Mouse (Mus musculus): ENCODE results near the gene Tas1r2. TPM values are rescaled to one million over a fixed set of nuclear protein-coding genes. Genes with fewer than 3 reads are reported as not detected.

The Tas1r2 gene
- polyA plus RNA-seq, 1 experiment from 2014 or later = not detected

GRCm38 (mm10) chr4:139710467-139711334 lies 57.4 kb downstream of the Tas1r2 start:
- Histone ChIP-seq H3K4me1 (ENCODE audit: control insufficient read depth, low read depth, low read length) (no peaks in the 10 kb centered on the region), H3K9me3 (replicated peaks; ENCODE audit: control insufficient read depth, low read length) (no peaks in the 10 kb centered on the region), H3K4me3 (ENCODE audit: low read depth, low read length) (no peak overlapping the region), H3K4me2 (ENCODE audit: low read depth, low read length) (no peak overlapping the region), H3K9ac (ENCODE audit: low read depth, low read length) (no peak overlapping the region), H3K27me3 (ENCODE audit: control insufficient read depth, insufficient read depth, low read depth, low read length) (no peaks in the 10 kb centered on the region), H3K27ac (ENCODE audit: low read length) (no peak overlapping the region), H3K36me3 (ENCODE audit: control insufficient read depth, insufficient read depth) (no peaks in the 10 kb centered on the region)
- ATAC-seq (ENCODE audit: low read depth) = no peak
- WGBS (ENCODE audit: insufficient replicate concordance) = 47% methylated on average over 25 of the region's 25 CpGs

GRCm38 (mm10) chr4:139715241-139715932 lies 62.0 kb downstream of the Tas1r2 start:
- H3K4me1 ChIP-seq (ENCODE audit: control insufficient read depth, low read depth, low read length) = no peaks in the 10 kb centered on the region
- no peak for ATAC-seq (ENCODE audit: low read depth)
- no peak overlapping the region for H3K4me2 ChIP-seq (ENCODE audit: low read depth, low read length)
- WGBS (ENCODE audit: insufficient replicate concordance) = 29% methylated on average over 13 of the region's 13 CpGs
- no peaks in the 10 kb centered on the region for H3K9me3 ChIP-seq (replicated peaks; ENCODE audit: control insufficient read depth, low read length)
- H3K27me3 ChIP-seq (ENCODE audit: control insufficient read depth, insufficient read depth, low read depth, low read length) = no peaks in the 10 kb centered on the region
- H3K9ac ChIP-seq (ENCODE audit: low read depth, low read length) = no peak overlapping the region
- H3K36me3 ChIP-seq (ENCODE audit: control insufficient read depth, insufficient read depth) = no peaks in the 10 kb centered on the region
- no peak overlapping the region for H3K4me3 ChIP-seq (ENCODE audit: low read depth, low read length)
- no peak overlapping the region for H3K27ac ChIP-seq (ENCODE audit: low read length)

GRCm38 (mm10) chr4:139716477-139717169 lies 63.3 kb downstream of the Tas1r2 start:
- Histone ChIP-seq H3K27me3 (ENCODE audit: control insufficient read depth, insufficient read depth, low read depth, low read length) (no peaks in the 10 kb centered on the region), H3K36me3 (ENCODE audit: control insufficient read depth, insufficient read depth) (no peaks in the 10 kb centered on the region), H3K9ac (ENCODE audit: low read depth, low read length) (no peak overlapping the region), H3K4me3 (ENCODE audit: low read depth, low read length) (no peak overlapping the region), H3K4me2 (ENCODE audit: low read depth, low read length) (no peak overlapping the region), H3K9me3 (replicated peaks; ENCODE audit: control insufficient read depth, low read length) (no peaks in the 10 kb centered on the region), H3K4me1 (ENCODE audit: control insufficient read depth, low read depth, low read length) (no peaks in the 10 kb centered on the region), H3K27ac (ENCODE audit: low read length) (no peak overlapping the region)
- 60% methylated on average over 10 of the region's 10 CpGs for WGBS (ENCODE audit: insufficient replicate concordance)
- ATAC-seq (ENCODE audit: low read depth) = no peak

DNA sequence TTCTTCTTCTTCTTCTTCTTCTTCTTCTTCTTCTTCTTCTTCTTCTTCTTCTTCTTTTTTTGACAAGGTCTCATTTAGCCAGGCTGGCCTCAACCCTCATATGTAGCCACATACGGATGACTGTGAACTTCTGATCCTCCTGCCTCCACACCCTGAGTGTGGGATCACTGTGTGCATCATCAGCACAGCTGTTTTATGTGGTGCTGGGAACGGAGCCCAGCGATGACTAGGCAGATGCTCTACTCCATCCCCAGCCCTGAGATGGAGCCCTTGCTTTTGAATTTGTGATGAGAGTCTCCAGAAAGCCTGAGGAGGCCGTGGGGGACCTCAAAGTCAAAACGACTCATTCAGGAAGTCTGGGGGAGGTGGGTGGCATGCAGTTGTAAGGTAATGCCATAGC lies 65.6 kb downstream of the Tas1r2 start:
- WGBS (ENCODE audit: insufficient replicate concordance) = 48% methylated on average over 5 of the region's 5 CpGs
- Histone ChIP-seq H3K36me3 (ENCODE audit: control insufficient read depth, insufficient read depth) (no peaks in the 10 kb centered on the region), H3K4me3 (ENCODE audit: low read depth, low read length) (no peak overlapping the region), H3K27me3 (ENCODE audit: control insufficient read depth, insufficient read depth, low read depth, low read length) (no peaks in the 10 kb centered on the region; the same call in 1 of the 2 replicates), H3K4me2 (ENCODE audit: low read depth, low read length) (no peak overlapping the region), H3K4me1 (ENCODE audit: control insufficient read depth, low read depth, low read length) (no peaks in the 10 kb centered on the region), H3K27ac (ENCODE audit: low read length) (no peak overlapping the region), H3K9ac (ENCODE audit: low read depth, low read length) (no peak overlapping the region), H3K9me3 (replicated peaks; ENCODE audit: control insufficient read depth, low read length) (no peaks in the 10 kb centered on the region)
- ATAC-seq (ENCODE audit: low read depth) = no peak

Small RNA genes lying within 50 kb of the gene (microRNA-seq; reads per million reads assigned to microRNA genes)
- not detected for gene Mir7020

Other genes with a start within 250 kb of the Tas1r2 start
- 0.44 and 0.66 TPM in 2 replicates for gene Iffo2, start 123.0 kb upstream of the Tas1r2 start, polyA plus RNA-seq (2015; fragmentation: Nextera tagmentation; extraction: Ambion mirVana)
- gene Gm21969, start 50.4 kb upstream of the Tas1r2 start, polyA plus RNA-seq (2015; fragmentation: Nextera tagmentation; extraction: Ambion mirVana) = 0.02 TPM in 1 of 2 replicates, not detected in the other
- 97.4 and 110 TPM in 2 replicates for gene Aldh4a1, start 30.7 kb upstream of the Tas1r2 start, polyA plus RNA-seq (2015; fragmentation: Nextera tagmentation; extraction: Ambion mirVana)
- not detected in 2 replicates for gene Pax7, start 180.0 kb downstream of the Tas1r2 start, polyA plus RNA-seq (2015; fragmentation: Nextera tagmentation; extraction: Ambion mirVana)

All from liver, embryonic 16.5 days (tissue).